8 mouse cellular contexts compared by ENCODE assay signal in the genomic region with DNA sequence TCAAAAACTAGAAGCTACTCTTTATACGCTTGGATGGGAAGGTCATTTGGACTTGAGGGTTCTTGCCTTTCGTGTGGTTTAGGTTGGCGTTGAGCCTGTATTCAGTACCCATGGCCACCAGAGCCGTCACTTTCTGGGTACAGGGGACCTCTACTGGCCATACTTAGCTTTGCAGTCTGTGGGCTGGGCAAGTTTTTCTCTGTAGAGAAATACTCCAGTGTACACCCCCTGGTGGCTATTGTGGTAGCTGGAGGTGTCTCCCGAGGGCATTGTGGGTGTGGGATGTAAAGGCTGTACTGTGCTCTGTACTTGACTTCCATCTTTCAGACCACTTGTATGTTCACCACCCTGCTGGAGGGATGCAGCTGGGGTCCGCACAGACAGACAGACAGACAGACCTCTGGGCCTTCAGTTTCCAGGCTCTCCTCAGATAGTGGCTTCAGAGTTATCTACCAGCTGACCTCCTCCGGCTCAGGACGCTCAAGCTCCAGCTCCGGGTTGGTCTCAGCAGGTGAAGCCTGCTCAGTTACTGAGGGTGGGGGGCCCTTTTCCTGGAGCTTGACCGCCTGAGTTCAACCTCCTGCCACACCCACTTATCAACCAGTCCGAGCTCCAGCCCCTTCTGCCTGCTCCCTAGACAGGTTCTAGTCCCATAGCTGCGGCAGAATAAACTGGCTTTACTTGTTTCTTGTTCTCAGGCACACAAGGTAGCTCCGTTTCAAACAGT. TPM values are rescaled to one million over a fixed set of nuclear protein-coding genes. Genes with fewer than 3 reads are reported as not detected.
DNase-seq lines count a peak whose midpoint lies in the region; ATAC-seq and TF ChIP-seq lines count a peak whose summit lies in the region.

No protein-coding gene starts in this region.

- no peak for TF ChIP-seq POLR2A in cortical plate, adult 2 months (IDR thresholded peaks at IDR 0.05; ENCODE audit: extremely low read depth, insufficient read depth, low read length)

- ATAC-seq in activated CD4-positive, CD25-positive, alpha-beta regulatory T cell, adult 4 months = peak; percentile 100
- ATAC-seq in megakaryocyte, adult 5-6 weeks (ENCODE audit: poor library complexity, severe bottlenecking) = peak; percentile 100

- intact Hi-C loops in left cerebral cortex, adult 2 months (cut with DNase I) = loop anchor here (1.0 to 2.0 kb wide), 3 partner anchors 72 to 253 kb away; no protein-coding TSS in a partner anchor

- H3K4me1 ChIP-seq in cortical plate, adult 2 months (ENCODE audit: control insufficient read depth, insufficient read depth, low read length) = no peaks in the 10 kb centered on the region

- no peak overlapping the region for H3K27ac ChIP-seq in cortical plate, adult 2 months (ENCODE audit: insufficient read depth, low read length)
- no peak overlapping the region for H3K27ac ChIP-seq in left cerebral cortex, adult 2 months

- peak; percentile 83 for DNase-seq in gastrocnemius, postnatal 10 days
- peak; percentile 91 for DNase-seq in hindlimb bud, embryonic 11.5 days (ENCODE audit: extremely low spot score, low read depth, low spot score)
- peak; percentile 86 to 90 for DNase-seq in left cerebral cortex, adult 2 months (ENCODE audit: extremely low spot score in 1 of 2, low spot score in 2 of 2)
- DNase-seq in right cerebral cortex, postnatal 10 days (ENCODE audit: low spot score in 2 of 2) = peak; percentile 92 to 93
- peak; percentile 94 for DNase-seq in urinary bladder, postnatal 14 days (ENCODE audit: low spot score)

- TF ChIP-seq CTCF in cortical plate, adult 2 months (IDR thresholded peaks at IDR 0.05; ENCODE audit: extremely low read depth, insufficient read depth, low read length) = peak; percentile 96
- peak; percentile 99 for TF ChIP-seq CTCF in left cerebral cortex, adult 2 months (IDR thresholded peaks at IDR 0.05)

- H3K4me3 ChIP-seq in cortical plate, adult 2 months (ENCODE audit: insufficient read depth, low read length) = no peak overlapping the region
- no peak overlapping the region for H3K4me3 ChIP-seq in left cerebral cortex, adult 2 months

RNA-seq across cellular contexts. Expression of a gene that starts 34.2 kb away (rescaled TPM):
- 10 to 100 TPM; 68.6 to 72.3 TPM for polyA plus RNA-seq in activated CD4-positive, CD25-positive, alpha-beta regulatory T cell, adult 4 months (2017; shearing (Covaris generic))
- polyA plus RNA-seq in cortical plate, adult 2 months (2012; rRNA removed) = 16.0 and 21.2 TPM in 2 replicates
- 10 to 100 TPM; 18.7 to 20.3 TPM for total RNA-seq in gastrocnemius, postnatal 10 days (2021)
- 10 to 100 TPM; 15.2 to 15.6 TPM for total RNA-seq in left cerebral cortex, adult 2 months (2021)
- 56.7 and 57.2 TPM in 2 replicates for total RNA-seq in megakaryocyte, adult 5-6 weeks (2015)
- 81.2 and 104 TPM in 2 replicates for total RNA-seq in megakaryocyte, adult 5-6 weeks (2017)

RNA-seq across cellular contexts. Expression of a gene that starts 45.3 kb away (rescaled TPM):
- 100 to 1,000 TPM; 114 to 120 TPM for polyA plus RNA-seq in activated CD4-positive, CD25-positive, alpha-beta regulatory T cell, adult 4 months (2017; shearing (Covaris generic))
- 31.6 and 34.3 TPM in 2 replicates for polyA plus RNA-seq in cortical plate, adult 2 months (2012; rRNA removed)
- total RNA-seq in gastrocnemius, postnatal 10 days (2021) = 10 to 100 TPM; 28.2 to 30.1 TPM
- total RNA-seq in left cerebral cortex, adult 2 months (2021) = 10 to 100 TPM; 21.0 to 30.7 TPM
- 48.3 and 50.2 TPM in 2 replicates for total RNA-seq in megakaryocyte, adult 5-6 weeks (2015)
- 118 and 147 TPM in 2 replicates for total RNA-seq in megakaryocyte, adult 5-6 weeks (2017)
